Mouse (Mus musculus) megakaryocyte progenitor cell, adult 5-6 weeks (primary cell): ENCODE results near the gene Il12rb1. TPM values are rescaled to one million over a fixed set of nuclear protein-coding genes. Genes with fewer than 3 reads are reported as not detected.

Source experiments
- ATAC-seq: replicated peaks from 2 replicates; pipeline ENCODE4 v1.8.0; 2016; ENCODE audit warnings: mild to moderate bottlenecking, moderate TSS enrichment, inconsistent platforms; ENCODE audit not compliant: poor library complexity
- total RNA-seq, 2 experiments: library from RNA; stranded (forward) in 1 of 2; stranded (reverse) in 1 of 2; fragments of 157-497, 149-512 nt in 1 of 2; fragments of 200-1000 nt in 1 of 2; gene quantifications; 2 replicates each; pipeline versions ENCODE4 v1.2.3 to v1.2.4; 2015 to 2017

Gene Il12rb1
- total RNA-seq, 2 experiments from 2014 or later, result 0.64 to 1.7 TPM

- ATAC-seq, result peak; percentile 62
These were observed 10.9 kb upstream of the Il12rb1 start for GRCm38 (mm10) chr8:70797081-70798070.

DNA sequence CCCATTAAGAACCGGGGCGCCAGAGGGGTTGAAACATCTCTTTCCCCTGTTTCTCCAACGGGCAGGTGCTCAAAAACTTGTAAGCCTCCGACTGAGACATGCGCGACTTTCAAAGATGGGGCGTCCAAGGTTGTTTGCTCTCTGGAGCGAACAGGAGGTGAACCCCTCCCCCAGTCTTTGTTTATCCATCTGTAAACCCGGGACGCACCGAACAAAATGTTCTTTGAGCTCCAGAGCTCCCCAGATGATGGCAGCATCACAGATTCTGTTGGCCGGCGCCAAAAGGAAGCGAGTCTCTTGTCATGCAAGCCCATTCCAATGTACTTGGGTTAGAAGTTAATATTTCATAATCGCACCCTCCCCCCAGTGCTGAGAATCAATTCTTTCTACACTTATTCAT is 10.0 kb upstream of the Il12rb1 start:
- ATAC-seq, result no peak

DNA sequence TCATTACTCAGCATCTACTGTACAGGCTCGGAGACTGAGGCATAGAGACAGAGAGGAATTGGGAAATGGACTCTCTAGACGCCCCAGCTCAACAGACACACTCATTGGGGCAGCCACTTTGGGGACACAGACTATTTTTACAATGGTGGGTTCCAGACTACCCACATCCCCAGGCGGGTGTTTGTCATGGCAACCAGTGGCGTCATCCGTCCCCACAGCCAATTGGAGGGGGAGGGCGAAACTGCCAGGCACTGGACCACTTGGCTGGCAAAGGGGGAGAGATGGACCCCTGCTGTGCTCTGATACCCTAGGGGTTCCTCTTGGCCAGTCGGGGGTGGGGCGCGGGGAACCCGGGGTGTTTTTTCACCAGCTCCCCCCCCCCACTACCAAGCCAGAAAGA is 7.6 kb upstream of the Il12rb1 start:
- ATAC-seq, result no peak

- no peak for ATAC-seq
These were observed 7.1 kb upstream of the Il12rb1 start for GRCm38 (mm10) chr8:70801156-70801555.

- no peak for ATAC-seq
These were observed 6.4 kb upstream of the Il12rb1 start for GRCm38 (mm10) chr8:70801830-70802229.

GRCm38 (mm10) chr8:70802786-70803510 is 5.3 kb upstream of the Il12rb1 start:
- no peak for ATAC-seq

- peak; percentile 41 for ATAC-seq
These were observed 4.3 kb upstream of the Il12rb1 start for GRCm38 (mm10) chr8:70803761-70804480.

GRCm38 (mm10) chr8:70804481-70805206 is 3.6 kb upstream of the Il12rb1 start, which contains the start of gene Mast3:
Gene Mast3 (minus strand): TSS chr8:70805054.
- ATAC-seq, result peak; percentile 77

DNA sequence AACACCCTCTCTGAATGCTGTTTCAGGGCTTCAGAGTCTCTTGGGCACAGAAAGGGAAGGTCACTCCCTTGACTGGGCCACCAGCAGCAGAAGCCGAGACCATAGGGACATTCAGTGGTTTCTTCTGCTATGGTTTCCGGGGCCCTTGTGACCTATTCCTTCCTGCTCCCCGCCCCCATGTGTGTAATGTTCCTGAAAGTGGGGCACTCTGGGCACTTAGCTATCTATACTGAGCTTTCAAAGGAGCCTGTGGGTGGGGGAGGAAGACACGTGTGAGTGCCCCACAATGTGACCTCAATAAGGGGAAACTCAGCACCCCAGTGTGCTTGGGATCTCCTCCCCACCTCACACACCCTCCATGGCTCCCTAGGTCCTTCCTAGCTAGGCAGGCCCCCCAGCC is 1.7 kb upstream of the Il12rb1 start:
- ATAC-seq, result peak; percentile 53

- ATAC-seq, result no peak
These were observed 945 bp upstream of the Il12rb1 start for GRCm38 (mm10) chr8:70807304-70807703.

DNA sequence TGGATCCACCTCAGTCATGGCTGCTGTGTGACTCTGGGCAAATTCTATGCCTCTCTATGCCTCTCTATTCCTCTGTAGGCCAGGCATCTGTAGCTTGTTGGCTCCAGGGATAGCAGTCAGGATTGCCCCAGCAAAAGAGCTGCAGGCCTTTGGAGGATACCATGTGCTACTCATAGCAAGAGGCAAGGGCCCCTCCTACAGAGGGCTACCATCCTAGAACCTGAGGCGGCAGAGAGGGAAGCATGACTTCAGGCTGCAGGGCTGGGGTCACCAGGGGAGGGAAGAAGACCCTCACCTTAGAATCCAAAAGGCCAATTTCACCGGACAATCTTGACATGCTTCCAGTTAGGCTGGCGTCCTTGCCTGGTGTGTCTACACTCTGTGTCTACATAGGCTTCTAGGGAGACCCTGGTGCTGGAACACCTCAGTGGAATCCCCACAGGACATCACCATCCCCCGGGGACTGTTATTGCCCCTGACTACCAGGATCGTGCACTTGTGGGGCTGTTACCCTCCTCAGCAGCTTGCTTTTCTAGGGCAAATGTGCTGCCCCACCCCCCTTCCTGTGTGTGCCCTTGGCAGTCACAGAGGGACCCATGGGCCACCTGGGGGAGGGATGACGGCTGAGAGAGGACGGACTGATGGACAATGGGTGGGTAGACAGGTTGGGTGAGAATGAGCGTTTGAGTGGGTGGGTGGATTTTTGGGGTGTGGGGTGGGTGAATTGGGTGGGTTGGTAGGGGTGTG is 879 bp downstream of the Il12rb1 start:
- ATAC-seq, result no peak

GRCm38 (mm10) chr8:70810962-70811680 is 2.9 kb downstream of the Il12rb1 start:
- peak; percentile 56 for ATAC-seq

GRCm38 (mm10) chr8:70812055-70812454 is 3.8 kb downstream of the Il12rb1 start:
- ATAC-seq, result no peak

DNA sequence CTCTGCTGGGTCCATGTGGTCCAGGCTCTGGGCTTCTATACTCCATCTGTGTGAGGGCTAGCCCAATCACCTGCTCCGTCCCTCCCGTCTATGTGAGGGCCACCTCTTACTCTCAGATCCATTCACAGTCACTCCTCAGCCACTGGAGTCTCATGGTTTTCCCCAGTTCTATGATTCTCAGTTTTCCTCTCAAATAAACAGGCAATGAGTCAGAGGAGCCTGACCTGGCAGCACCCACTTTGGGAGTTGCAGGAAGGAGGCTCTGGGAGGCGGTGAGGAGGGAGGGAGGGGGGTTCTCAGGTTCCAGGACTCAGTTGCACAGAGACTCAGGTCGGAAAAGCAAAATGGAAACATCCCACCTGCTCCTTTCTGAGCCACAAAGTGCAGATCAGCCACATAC is 4.6 kb downstream of the Il12rb1 start:
- no peak for ATAC-seq

GRCm38 (mm10) chr8:70816679-70817078 is 8.4 kb downstream of the Il12rb1 start:
- ATAC-seq, result peak; percentile 58

DNA sequence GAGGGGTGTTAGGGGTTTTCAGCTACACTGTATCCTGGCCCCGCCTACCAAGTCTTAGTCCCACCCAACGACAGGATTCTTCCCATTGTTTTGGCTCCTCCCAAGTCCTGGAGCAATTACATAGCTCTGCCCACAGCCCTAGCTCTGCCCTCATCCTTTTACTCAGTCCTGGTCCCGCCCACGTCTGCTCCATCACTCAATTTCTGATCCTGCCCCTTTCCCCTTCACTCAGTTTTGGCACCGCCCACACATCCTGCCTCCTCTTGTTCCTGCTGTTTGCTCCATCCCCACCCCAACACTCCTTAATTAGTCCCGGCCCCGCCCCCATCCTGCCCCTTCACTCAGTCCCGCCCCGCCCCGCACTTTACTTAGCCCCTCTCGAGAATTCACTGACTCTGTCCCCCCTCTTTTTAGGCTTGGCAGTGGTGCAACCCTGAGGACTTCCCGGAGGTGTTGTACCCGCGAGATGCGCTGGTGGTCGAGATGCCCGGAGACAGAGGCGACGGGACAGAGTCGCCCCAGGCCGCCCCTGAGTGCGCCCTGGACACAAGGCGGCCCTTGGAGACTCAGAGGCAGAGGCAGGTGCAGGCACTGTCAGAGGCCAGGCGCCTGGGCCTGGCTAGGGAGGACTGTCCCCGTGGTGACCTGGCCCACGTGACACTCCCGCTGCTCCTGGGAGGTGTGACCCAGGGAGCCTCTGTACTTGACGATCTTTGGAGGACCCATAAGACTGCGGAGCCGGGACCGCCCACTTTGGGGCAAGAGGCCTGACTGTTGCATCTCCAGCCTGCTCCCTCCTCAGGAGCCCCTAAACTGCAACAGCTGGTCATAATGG is 12.1 kb downstream of the Il12rb1 start:
- no peak for ATAC-seq

GRCm38 (mm10) chr8:70821399-70821962 is 13.2 kb downstream of the Il12rb1 start:
- peak; percentile 94 for ATAC-seq

GRCm38 (mm10) chr8:70821992-70822391 is 13.7 kb downstream of the Il12rb1 start:
- ATAC-seq, result 0 out of 2 replicates have a peak, but pooled peaks have one; percentile 11
